Mouse (Mus musculus) kidney, adult 2 months (tissue): Measurements from ENCODE around the gene Blm.

Experiments
- CTCF ChIP-seq: fragments of 200-500 bp; conservative IDR thresholded peaks from 2 replicates; pipeline ENCODE4 v1.5.1; 2011; ENCODE audit warnings: low read depth, mild to moderate bottlenecking, control low read depth, low read length, moderate library complexity, mixed read lengths; ENCODE audit not compliant: insufficient read depth, insufficient read length
- POLR2A ChIP-seq: fragments of 200-500 bp; IDR thresholded peaks from one replicate; pipeline ENCODE4 v1.6.1; 2011; ENCODE audit warnings: low read depth, low read length, control low read depth

GRCm38 (mm10) chr7:80490351-80490750, 44.6 kb downstream of the Blm start:
- TF ChIP-seq CTCF (no peak), POLR2A (no peak)
